Mouse (Mus musculus) megakaryocyte, embryonic 14.5 days (primary cell): ENCODE data around the gene Psmc4.

ENCODE experiments used
- FLI1 ChIP-seq: IDR thresholded peaks from 2 replicates; pipeline ENCODE4 v1.6.1; 2012; ENCODE audit warnings: low read length, inconsistent platforms, mixed read lengths
- GATA1 ChIP-seq: IDR thresholded peaks from 3 replicates; pipeline ENCODE4 v1.6.1; 2012; ENCODE audit warnings: mixed read lengths, low read length, inconsistent platforms, borderline replicate concordance

GRCm38 (mm10) chr7:28050584-28050983, 683 bp upstream of the Psmc4 start:
- TF ChIP-seq GATA1 = no peak
- TF ChIP-seq FLI1 = no peak
